Mouse (Mus musculus): ENCODE data around the gene Ttc28.

DNA sequence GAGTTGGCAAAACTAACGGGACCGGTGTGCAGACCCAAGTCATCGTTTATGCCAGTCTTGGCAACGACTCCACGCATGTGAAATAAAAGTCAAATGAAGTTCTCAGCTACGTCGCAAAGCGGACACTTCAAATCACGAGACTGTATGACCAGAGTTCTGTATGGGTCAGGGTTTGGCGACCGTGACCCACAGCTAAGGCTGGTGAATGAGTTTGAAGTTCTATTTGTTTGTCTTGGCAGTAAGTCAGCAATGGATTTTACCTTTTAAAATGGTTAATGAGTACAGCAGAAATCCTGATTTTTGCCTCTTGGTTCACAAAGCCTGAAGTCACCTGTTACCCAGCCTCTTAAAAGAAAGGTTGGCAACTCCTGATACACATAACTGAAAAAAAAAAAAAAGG lies 408.9 kb downstream of the Ttc28 start:
- TF ChIP-seq ZNF384 (IDR thresholded peaks at IDR 0.05; ENCODE audit: low read depth, low read length) (no peak), MAFK (IDR thresholded peaks at IDR 0.05; ENCODE audit: insufficient read depth, low read depth, low read length) (no peak)
